Mouse (Mus musculus): ENCODE data around the gene Klhl3. TPM values are rescaled to one million over a fixed set of nuclear protein-coding genes. Genes with fewer than 3 reads are reported as not detected.
A peak's percentile ranks its signal among the peaks of the same experiment; 100 is the strongest.

The Klhl3 gene
- polyA plus RNA-seq, 1 experiment from 2014 or later = 1.2 TPM

- WGBS = 79% methylated on average over 5 of the region's 5 CpGs
- Histone ChIP-seq H3K27ac (replicated peaks) (no peak overlapping the region), H3K9ac (ENCODE audit: low read length) (no peak overlapping the region), H3K36me3 (ENCODE audit: control insufficient read depth, insufficient read depth, low read length) (no peaks in the 10 kb centered on the region), H3K9me3 (ENCODE audit: control insufficient read depth, low read length) (no peaks in the 10 kb centered on the region), H3K27me3 (ENCODE audit: control insufficient read depth, insufficient read depth, low read length) (no peaks in the 10 kb centered on the region), H3K4me3 (ENCODE audit: low read depth, low read length) (no peak overlapping the region), H3K4me1 (replicated peaks; ENCODE audit: control insufficient read depth, insufficient read depth) (no peaks in the 10 kb centered on the region), H3K4me2 (replicated peaks; ENCODE audit: low read depth) (no peak overlapping the region)
- DNase-seq (ENCODE audit: low spot score) = no peak
- ATAC-seq (ENCODE audit: low FRiP score, low TSS enrichment) = peak; percentile 50
- TF ChIP-seq EP300 (optimal IDR thresholded peaks at IDR 0.05) = no peak
- no peak for TF ChIP-seq CTCF (IDR thresholded peaks at IDR 0.05; ENCODE audit: low read depth)
Measured at GRCm38 (mm10) chr13:58008038-58008364, 105.4 kb downstream of the Klhl3 start.

GRCm38 (mm10) chr13:58007256-58008037, 105.9 kb downstream of the Klhl3 start:
- DNase-seq (ENCODE audit: low spot score) (peak; percentile 49), ATAC-seq (ENCODE audit: low FRiP score, low TSS enrichment) (peak; percentile 74)
- 41% methylated on average over 15 of the region's 16 CpGs for WGBS
- no peaks in the 10 kb centered on the region for H3K9me3 ChIP-seq (ENCODE audit: control insufficient read depth, low read length)
- H3K27ac ChIP-seq (replicated peaks) = no peak overlapping the region
- TF ChIP-seq CTCF (IDR thresholded peaks at IDR 0.05; ENCODE audit: low read depth) = no peak
- no peak for TF ChIP-seq EP300 (optimal IDR thresholded peaks at IDR 0.05)
- H3K9ac ChIP-seq (ENCODE audit: low read length) = no peak overlapping the region
- no peak overlapping the region for H3K4me2 ChIP-seq (replicated peaks; ENCODE audit: low read depth)
- H3K36me3 ChIP-seq (ENCODE audit: control insufficient read depth, insufficient read depth, low read length) = no peaks in the 10 kb centered on the region
- no peaks in the 10 kb centered on the region for H3K27me3 ChIP-seq (ENCODE audit: control insufficient read depth, insufficient read depth, low read length)
- no peaks in the 10 kb centered on the region for H3K4me1 ChIP-seq (replicated peaks; ENCODE audit: control insufficient read depth, insufficient read depth)
- H3K4me3 ChIP-seq (ENCODE audit: low read depth, low read length) = no peak overlapping the region

- Histone ChIP-seq H3K4me3 (ENCODE audit: low read depth, low read length) (no peak overlapping the region), H3K36me3 (ENCODE audit: control insufficient read depth, insufficient read depth, low read length) (no peaks in the 10 kb centered on the region), H3K27ac (replicated peaks) (no peak overlapping the region), H3K4me1 (replicated peaks; ENCODE audit: control insufficient read depth, insufficient read depth) (no peaks in the 10 kb centered on the region), H3K9me3 (ENCODE audit: control insufficient read depth, low read length) (no peaks in the 10 kb centered on the region), H3K9ac (ENCODE audit: low read length) (no peak overlapping the region), H3K4me2 (replicated peaks; ENCODE audit: low read depth) (no peak overlapping the region), H3K27me3 (ENCODE audit: control insufficient read depth, insufficient read depth, low read length) (no peaks in the 10 kb centered on the region)
- DNase-seq (ENCODE audit: low spot score) (no peak), ATAC-seq (ENCODE audit: low FRiP score, low TSS enrichment) (no peak)
- 88% methylated on average over 3 of the region's 3 CpGs for WGBS
- no peak for TF ChIP-seq EP300 (optimal IDR thresholded peaks at IDR 0.05)
- no peak for TF ChIP-seq CTCF (IDR thresholded peaks at IDR 0.05; ENCODE audit: low read depth)
Measured at GRCm38 (mm10) chr13:58001792-58002191, 111.6 kb downstream of the Klhl3 start.

GRCm38 (mm10) chr13:57996536-57996935, 116.9 kb downstream of the Klhl3 start:
- Histone ChIP-seq H3K9me3 (ENCODE audit: control insufficient read depth, low read length) (no peaks in the 10 kb centered on the region), H3K4me3 (ENCODE audit: low read depth, low read length) (no peak overlapping the region), H3K4me2 (replicated peaks; ENCODE audit: low read depth) (no peak overlapping the region), H3K4me1 (replicated peaks; ENCODE audit: control insufficient read depth, insufficient read depth) (no peaks in the 10 kb centered on the region), H3K27me3 (ENCODE audit: control insufficient read depth, insufficient read depth, low read length) (no peaks in the 10 kb centered on the region), H3K36me3 (ENCODE audit: control insufficient read depth, insufficient read depth, low read length) (no peaks in the 10 kb centered on the region), H3K27ac (replicated peaks) (no peak overlapping the region), H3K9ac (ENCODE audit: low read length) (no peak overlapping the region)
- ATAC-seq (ENCODE audit: low FRiP score, low TSS enrichment) = no peak
- DNase-seq (ENCODE audit: low spot score) = no peak
- WGBS = 38% methylated on average over 11 of the region's 11 CpGs
- TF ChIP-seq EP300 (optimal IDR thresholded peaks at IDR 0.05) (no peak), CTCF (IDR thresholded peaks at IDR 0.05; ENCODE audit: low read depth) (no peak)

GRCm38 (mm10) chr13:57995864-57996263, 117.5 kb downstream of the Klhl3 start:
- Histone ChIP-seq H3K36me3 (ENCODE audit: control insufficient read depth, insufficient read depth, low read length) (no peaks in the 10 kb centered on the region), H3K9ac (ENCODE audit: low read length) (no peak overlapping the region), H3K4me3 (ENCODE audit: low read depth, low read length) (no peak overlapping the region), H3K27me3 (ENCODE audit: control insufficient read depth, insufficient read depth, low read length) (no peaks in the 10 kb centered on the region), H3K4me1 (replicated peaks; ENCODE audit: control insufficient read depth, insufficient read depth) (no peaks in the 10 kb centered on the region), H3K27ac (replicated peaks) (no peak overlapping the region), H3K4me2 (replicated peaks; ENCODE audit: low read depth) (no peak overlapping the region), H3K9me3 (ENCODE audit: control insufficient read depth, low read length) (no peaks in the 10 kb centered on the region)
- WGBS = 32% methylated on average over 13 of the region's 13 CpGs
- DNase-seq (ENCODE audit: low spot score) (no peak), ATAC-seq (ENCODE audit: low FRiP score, low TSS enrichment) (no peak)
- TF ChIP-seq CTCF (IDR thresholded peaks at IDR 0.05; ENCODE audit: low read depth) (no peak), EP300 (optimal IDR thresholded peaks at IDR 0.05) (no peak)

- 74% methylated on average over 10 of the region's 10 CpGs for WGBS
- no peak for TF ChIP-seq CTCF (IDR thresholded peaks at IDR 0.05; ENCODE audit: low read depth)
- TF ChIP-seq EP300 (optimal IDR thresholded peaks at IDR 0.05) = no peak
- no peak overlapping the region for H3K9ac ChIP-seq (ENCODE audit: low read length)
Measured at GRCm38 (mm10) chr13:57984637-57985036, 128.8 kb downstream of the Klhl3 start.

More at GRCm38 (mm10) chr13:57984637-57985036, 128.8 kb downstream of the Klhl3 start:
- Histone ChIP-seq H3K9me3 (ENCODE audit: control insufficient read depth, low read length) (no peaks in the 10 kb centered on the region), H3K27me3 (ENCODE audit: control insufficient read depth, insufficient read depth, low read length) (no peaks in the 10 kb centered on the region), H3K4me1 (replicated peaks; ENCODE audit: control insufficient read depth, insufficient read depth) (no peaks in the 10 kb centered on the region), H3K27ac (replicated peaks) (no peak overlapping the region), H3K4me3 (ENCODE audit: low read depth, low read length) (no peak overlapping the region), H3K36me3 (ENCODE audit: control insufficient read depth, insufficient read depth, low read length) (no peaks in the 10 kb centered on the region), H3K4me2 (replicated peaks; ENCODE audit: low read depth) (no peak overlapping the region)
- no peak for DNase-seq (ENCODE audit: low spot score)
- no peak for ATAC-seq (ENCODE audit: low FRiP score, low TSS enrichment)
